Mouse (Mus musculus) adrenal gland (tissue): Measurements from ENCODE around the gene Gpr132.
"Not testable (repeated sequence)": the region's sequence is repeated elsewhere in the genome, so short reads cannot be mapped to it uniquely, and the experiment has no call there.

Source experiments
- intact Hi-C: fragments of 180-260 bp; cut with DNase I; formaldehyde crosslinking; loops from one replicate; pipeline ENCODE4 v1.15.1; 2025

Gene Gpr132

DNA sequence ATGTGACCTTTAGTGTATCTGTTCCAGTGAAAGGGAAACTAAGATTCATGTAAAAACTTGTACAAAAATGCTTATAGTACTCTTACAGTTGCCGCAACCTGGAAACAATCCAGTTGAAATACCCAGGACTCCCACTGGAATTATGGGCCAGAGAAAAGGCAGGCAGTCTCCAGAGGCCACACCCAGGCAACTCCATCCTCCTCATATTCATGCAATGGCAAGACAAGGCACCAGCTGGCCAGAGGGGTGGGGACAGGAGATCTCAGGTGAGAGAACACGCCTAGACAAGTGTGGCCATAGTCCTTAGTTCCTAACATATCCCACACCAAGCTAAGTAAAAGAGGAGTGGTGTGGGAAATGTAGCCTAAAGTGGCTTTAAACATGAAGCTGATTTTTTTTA lies 45.4 kb downstream of the Gpr132 start:
- intact Hi-C loops: no loop called here

DNA sequence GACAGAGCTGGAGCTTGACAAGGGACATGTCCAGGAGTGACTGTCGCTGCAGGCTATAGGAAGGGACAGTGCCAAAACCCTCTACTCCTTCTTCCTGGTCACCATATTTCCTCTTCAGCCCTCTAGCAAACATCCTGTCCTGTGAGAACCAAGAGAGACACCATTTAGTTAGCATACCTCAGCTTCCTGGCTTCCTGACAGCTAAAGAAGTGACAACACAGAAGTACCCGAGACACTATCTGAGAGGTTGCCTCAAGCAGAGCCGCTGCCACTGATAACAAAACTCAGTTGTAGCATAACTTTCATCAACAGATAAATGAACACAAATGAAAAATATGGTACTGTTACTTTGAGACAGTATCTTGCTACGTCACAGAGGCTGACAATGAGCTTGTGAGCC lies 46.1 kb downstream of the Gpr132 start:
- intact Hi-C loops: no loop called here

DNA sequence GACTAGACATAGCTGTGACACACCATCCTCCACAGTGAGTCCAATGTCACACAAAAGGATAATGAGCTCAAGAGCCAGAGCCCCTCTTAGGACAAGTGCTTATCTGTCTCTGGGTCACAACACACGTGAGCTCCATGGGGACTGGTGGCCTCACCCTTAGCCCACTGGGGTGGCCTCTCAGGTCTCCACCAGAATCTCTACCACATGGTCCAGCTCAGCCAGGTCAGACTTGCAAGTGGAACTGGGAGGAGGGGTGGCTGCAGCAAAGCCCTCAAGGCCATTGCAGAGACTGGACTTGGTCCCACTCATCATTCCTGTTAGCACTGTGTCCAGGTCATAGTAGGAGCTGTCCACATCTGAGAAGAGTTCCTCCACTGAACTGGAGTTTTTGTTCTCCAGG lies 46.8 kb downstream of the Gpr132 start:
- intact Hi-C loops: no loop called here

DNA sequence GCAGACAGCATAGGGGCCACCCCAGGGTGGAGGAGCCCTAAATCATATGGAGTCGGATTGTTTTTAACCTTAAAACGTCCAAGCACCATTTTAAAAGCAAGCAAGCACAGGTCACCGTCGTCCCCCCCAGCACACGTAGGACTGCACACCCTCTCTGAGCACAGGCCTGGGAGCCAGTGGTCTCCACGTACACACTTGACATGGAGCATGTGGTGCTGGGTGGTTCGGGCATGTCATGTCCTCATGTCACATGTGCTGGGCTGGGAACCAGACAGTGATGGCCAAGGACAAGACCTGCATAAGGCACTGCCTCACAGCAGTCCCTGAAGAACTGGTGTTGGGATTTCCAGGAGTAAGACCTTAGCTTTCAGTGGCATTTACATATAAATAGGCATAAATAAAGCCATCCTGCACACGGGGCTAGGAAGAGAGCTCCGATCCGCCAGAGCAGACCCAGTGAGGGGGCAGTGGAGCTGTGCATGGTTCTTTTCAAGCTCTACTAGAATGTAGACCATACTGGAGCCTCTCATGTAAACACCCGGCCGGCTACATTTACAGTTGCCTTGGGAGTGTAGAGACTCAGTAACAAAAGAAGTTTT lies 47.5 kb downstream of the Gpr132 start:
- intact Hi-C loops: no loop called here

DNA sequence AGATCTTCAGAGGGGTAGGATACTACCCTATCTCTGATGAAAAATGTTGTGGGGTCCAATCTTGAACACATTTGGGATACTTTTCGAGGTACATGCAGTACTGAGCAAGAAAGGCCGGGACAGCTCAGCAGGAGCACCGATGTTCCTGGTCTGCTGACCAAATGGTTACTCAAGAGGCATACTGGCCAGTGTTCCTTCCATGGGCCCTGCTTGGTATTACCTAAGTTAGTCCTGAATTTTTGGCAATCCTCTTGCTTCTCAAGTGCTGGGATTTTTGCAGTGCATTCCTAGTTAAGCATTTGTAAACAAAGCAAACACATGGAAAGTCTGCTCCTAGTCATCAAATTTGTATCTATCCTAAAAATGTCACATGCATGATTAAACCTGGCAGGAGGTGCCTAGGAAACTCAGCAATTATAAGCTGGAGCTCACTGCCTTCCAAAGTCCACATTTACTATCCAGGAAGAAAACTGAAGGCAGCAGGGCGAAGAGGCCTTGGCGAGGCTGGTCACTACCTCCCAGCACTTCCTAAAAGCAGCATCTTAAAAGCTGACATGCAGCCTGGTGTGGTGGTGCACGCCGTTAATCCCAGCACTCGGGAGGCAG lies 48.9 kb downstream of the Gpr132 start:
- intact Hi-C loops: no loop called here

DNA sequence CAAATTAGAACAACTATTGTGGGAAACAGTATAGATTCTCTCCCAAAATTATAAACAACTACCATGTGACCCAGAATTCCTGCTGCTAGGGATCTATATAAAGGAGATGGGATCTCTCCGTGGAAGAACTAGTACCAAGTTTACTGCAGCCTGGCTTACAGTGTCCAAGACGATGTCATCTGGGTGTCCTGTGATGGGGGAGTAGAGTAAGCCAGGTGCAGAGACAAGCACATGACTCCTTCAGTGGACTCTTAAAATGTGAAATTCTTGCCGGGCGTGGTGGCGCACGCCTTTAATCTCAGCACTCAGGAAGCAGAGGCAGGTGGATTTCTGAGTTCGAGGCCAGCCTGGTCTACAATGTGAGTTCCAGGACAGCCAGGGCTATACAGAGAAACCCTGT lies 51.2 kb downstream of the Gpr132 start:
- intact Hi-C loops: not testable (repeated sequence)

DNA sequence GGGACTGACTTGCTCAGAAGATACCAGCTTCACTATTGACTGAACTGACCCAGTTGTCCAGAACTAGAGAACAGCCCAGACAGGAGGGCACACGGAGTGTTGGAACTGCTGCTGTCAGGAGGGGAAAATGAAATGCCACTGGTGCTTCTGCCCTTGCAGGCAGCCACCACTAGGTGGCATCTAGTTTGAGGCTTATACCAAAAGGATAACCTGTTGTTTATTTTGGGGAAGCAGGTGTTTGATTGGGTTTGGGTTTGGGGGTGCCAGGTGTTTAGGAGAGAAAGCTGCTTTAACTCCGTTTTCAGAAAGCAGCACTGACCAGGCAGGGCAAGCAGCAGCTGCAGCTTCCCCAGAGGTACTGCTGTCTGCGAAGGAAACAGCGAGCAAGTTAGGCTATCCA lies 51.7 kb downstream of the Gpr132 start:
- intact Hi-C loops: no loop called here

DNA sequence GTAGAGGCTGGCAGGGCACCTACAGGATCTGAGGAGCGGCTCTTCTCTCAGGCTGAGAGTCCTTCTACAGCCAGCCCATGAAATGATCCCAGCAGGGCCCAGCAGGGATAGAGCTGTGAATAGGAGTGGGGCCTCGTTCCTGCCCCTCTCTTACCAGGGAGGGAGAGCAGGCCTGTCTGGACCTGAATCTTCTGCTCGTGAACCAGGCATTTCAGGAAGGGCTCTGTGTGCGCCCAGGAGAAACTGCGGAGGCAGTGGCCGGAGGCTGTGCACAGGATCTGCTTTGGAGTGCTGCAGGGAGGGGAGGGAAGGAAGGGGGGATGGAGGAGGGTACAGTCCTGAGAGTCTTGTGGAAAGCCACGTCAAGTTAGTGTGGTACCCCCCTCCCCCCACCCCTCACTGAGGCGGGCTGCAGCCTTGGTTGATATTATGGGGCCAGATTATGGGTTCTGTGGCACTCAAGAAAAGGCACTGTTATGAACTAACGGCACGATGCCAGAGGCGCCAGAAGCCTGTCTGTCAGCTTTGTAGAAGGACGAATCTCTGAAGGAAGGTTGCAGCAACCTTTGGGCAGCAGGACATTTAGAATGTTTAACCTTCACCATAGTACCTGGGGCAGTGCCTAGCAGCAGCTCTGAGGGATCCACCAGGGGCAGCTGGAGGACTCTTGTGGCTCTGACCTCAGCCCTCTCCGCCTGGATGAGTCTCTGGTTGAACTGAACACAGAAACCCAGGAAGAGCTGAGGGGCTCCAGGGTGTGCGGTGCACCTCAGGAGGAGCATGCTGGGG lies 53.2 kb downstream of the Gpr132 start:
- intact Hi-C loops: no loop called here

DNA sequence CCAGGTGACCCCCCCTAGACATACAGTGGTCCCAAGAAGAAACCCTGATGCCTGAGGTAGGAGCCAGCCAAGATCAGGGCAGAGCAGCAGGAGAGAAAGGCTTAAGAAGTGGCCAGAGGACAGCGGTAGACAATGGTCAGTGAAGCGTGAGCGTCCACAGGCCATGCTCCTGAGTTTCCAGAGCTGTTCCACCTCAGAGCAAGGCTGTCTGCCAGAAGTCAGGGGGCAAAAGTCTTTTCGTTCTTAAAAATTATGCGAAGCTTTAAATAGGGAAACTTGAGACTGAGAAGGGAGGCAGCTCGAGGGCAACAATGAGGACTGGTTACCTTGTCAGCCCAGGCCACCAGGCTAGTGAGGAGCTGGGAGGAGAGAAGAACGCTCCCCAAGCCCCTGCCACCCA lies 54.7 kb downstream of the Gpr132 start:
- intact Hi-C loops: no loop called here

DNA sequence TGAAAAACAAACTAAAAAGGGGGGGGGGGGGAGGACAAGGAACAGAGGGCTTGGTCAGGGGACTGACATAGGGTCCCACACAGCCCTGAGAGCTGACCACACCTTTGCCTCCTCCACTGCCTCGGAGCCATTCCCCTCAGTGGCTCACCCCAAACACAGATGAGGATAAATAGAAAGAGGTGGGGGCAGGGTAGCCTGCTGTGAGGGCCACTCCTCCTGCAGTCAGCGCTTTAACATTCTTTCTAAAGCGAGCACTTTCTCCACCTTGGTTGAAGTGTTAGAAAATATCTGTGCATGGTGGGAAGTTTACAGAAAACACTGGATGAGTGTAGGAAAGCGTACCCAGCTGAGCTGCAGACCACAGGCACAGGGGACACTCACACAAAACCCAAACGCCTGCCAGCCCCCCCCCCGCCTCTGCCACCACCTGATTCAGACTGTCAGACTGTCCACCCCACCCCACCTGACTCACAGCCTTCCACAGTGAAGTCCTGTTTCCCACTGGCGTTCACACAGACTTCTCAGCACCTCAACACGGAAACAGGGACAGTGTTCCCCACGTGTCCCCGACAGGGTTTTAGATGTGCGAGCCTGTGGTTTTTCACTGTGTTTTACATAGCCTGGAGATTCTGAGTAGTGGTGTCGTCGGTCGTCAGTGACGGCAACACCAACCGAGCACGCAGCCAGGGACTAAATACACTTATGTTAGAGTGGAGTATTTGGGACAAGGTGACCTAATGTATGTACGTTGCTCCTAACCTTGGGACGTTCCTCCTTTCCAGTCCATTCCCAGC lies 57.7 kb downstream of the Gpr132 start:
- intact Hi-C loops: no loop called here

DNA sequence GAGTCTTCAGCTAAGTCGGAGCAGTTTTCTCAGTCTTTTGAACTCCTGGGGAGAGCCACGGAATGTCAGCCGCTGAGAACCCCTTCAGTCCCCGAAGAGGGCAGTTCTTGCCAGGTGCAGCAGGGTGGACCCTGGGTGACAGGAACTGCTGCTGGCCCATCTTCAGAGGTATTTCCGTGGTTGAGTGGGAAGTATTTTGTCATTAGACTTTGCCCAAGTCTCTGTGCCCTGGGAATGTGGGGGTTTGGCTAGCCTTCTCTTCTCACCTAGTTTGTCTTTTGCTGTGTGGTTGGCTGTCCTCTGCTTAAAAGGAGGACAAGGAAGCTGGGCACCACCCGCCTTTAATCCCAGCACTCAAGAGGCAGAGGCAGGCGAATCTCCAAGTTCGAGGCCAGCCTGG lies 58.4 kb downstream of the Gpr132 start:
- intact Hi-C loops: no loop called here

DNA sequence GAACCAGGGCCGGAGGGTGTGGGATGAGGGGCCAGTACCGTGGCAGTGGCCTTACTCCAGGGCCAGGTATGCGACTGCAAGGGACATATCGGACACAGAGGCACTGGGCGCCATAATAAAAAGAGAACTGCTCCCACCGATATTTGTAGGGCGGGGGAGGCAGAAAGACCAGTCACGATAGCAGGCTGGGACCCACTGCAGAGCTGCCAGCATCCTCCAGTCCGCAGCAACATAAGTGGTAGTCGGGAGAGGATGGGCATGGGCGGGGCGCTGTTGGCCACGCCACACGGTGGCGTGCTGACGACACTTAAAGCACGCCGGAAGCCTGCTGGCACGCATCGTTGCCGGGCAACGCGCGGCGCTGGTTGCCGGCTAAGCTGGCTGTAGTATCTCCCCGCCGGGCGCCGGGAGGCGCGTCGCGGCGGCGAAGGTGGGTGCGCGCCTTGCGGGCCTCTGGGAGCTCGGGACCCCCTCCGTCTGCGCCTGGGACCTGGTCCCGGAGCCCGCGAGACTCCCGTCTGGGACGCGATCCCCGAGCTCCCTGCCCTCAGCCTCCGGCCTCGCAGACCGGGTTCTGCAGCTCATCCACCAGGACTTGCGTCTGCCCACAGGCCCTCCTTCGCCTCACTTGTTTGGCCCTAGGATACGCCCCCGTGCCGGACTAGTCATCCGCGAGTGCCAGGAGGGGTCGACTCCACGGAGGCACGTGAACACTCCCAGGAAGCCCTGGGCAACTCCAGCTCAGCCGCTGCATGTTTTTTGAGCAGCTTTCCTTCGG lies 59.3 kb downstream of the Gpr132 start, which contains the start of gene Clba1:
Gene Clba1, plus strand, starts transcription at position 351 of the 778 bp plus-strand sequence.
- intact Hi-C loops: no loop called here

DNA sequence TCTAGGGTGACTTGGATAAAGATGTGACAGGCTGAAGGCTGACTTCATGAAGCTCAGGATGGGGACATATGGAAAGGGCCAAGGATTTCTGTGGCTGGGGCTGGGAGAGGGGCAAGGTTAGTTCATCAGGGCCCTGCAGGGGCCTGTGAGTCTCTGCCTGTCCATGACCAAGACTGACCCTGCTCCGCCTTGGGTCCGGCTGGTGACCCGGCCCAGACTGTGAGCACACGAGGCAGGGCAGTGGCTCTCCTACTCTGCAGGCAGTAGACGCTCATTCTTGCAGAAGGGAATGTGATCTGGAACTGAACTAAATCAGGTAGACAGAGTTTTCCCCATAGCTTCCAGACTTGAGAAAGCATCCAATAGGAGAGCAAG lies 59.8 kb downstream of the Gpr132 start:
- intact Hi-C loops: no loop called here

DNA sequence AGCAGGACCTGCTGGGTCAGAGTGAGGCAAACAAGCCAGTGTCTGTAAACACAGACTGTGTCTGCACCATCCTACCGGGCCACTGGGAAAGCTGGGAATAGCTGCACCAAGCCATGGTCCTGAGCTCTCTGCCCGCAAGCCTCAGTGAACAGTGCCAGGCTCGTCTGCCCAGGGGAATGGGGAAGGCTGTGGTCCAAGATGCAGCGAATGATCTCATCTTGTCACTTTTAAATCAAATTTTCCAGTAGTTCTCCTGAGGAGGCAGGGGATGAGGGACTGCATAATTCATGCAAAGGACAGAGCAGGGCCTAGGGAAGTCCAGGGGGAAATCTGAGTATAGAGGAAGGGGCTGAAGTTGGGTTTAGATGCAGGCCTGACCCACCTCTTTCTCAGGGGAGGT lies 60.2 kb downstream of the Gpr132 start:
- intact Hi-C loops: no loop called here

DNA sequence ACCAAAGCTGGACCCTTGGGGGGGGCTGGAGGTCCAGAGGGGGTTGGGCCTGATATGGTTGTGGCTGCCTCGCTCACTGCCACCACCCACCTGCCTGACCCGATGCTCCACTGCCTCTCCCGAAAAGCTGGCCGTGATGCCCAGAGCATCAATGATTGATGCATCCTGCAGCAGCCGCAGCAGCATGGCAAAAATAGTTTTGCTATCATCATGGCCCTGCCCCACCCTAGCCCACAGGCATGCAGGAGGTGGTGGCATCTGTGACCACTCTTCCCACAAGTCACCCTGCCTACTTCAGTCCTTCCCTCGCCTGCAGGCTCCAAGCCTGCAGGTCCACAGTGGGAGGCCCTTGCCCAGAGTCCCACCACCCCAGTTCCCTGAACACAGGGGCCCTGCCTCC lies 62.0 kb downstream of the Gpr132 start:
- intact Hi-C loops: no loop called here

DNA sequence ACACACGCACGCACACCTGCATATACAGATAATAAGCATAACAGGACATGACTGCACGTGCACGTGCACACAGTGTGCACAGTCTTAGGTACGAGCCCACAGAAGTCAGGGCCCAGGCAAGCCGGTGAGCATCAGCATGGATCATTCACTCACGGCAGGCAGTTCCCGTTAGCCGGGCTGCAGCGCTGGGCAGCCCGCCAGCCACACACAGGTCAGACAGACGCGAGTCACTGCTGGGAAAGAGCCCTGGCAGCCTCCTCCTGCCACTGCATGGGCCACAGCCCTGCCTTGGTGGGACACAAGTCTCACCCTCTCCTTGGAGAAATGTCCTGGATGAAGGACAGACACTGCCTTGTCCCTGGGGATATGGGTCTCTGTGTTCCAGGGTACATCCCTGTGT lies 64.0 kb downstream of the Gpr132 start:
- intact Hi-C loops: no loop called here

DNA sequence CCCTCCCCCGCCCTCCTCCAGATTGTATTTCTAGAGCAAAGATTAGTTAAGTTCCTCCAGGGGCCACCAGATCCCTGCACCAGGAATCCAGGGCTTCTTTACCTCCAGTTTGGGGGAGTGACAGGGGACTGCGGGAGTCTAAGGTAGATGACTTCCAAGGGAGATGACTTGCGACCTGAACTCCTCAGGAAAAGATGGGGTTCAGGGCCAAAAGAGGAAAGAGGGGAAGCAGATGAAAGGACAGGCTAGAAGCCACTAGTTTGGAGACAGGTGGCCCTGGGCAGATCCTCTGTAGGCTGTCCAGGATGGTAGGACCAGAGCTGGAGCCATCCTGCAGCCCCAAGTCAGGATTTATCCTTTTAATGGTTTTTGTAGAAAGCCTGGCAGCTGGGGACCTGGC lies 65.1 kb downstream of the Gpr132 start:
- intact Hi-C loops: no loop called here

DNA sequence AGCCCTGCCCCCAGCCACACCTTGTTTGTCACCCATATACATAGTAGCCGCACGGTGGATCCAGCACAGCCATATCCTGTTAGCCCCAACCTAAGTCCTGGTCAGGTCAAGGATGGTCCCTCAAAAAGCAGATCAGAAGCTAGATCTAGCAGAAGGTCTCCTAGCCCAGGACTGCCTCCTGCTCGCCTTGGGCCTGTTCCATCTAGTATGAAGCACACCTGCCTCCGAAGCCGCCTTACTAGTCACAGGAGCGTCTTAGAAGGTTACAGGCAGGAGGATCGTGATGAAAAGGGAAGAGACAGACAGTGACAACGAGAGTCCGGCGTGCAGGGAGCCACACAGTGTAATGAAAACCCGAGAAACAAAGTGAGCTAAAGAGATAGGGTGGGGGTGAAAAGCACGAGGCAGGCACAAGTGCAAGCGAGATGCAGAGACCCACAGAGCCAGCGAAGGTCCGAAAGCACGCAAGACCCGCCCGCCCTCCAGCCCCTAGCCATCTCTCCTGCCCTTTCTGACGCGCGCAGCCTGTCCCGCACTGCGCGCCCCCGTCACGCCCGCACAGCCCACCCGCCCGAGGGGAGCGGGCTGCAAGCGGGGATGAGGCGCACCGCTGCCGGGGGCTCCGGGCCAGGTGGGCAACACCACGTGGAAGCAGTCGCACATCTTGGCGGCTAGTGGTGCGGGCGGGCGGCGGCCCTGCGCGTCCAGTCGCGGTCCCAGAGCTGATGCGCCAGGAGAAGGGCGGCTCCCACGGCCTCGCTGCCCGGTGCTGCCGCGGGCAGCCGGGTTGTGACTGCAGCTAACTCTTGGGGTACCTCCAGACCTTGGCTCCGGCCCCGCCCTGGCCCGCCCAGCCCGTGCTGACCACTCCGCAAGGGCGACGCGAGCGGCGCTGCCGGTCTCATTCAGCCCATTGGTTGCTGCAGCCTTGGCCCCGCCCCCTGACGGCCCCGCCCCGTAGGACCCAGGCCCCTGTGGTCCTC lies 65.9 kb downstream of the Gpr132 start, which contains the start of gene Ahnak2:
Gene Ahnak2, minus strand, starts transcription at position 794 of the 983 bp plus-strand sequence.
- intact Hi-C loops: loop anchor here (2.0 kb wide), 1 partner anchor 41 kb away; no protein-coding TSS in a partner anchor
